Mouse (Mus musculus): Measurements from ENCODE around the gene Pfn1.

Pfn1 gene

DNA sequence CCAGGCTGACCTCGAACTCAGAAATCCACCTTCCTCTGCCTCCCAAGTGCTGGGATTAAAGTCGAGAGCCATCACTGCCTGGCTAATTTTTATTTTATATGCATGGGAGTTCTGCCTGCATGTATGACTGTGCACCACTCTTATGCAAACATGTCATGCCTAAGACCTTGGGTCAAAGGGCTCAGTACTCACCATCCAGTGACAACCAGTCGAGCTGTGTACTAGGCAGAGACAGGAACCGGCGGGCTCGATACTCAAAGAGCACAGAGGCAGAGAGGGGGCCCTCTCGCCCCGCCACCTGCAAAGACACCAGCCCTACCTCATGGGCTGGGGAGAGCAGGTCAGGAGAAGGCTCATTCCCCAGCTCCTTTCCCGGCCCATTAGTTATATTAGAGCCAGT, 23.6 kb upstream of the Pfn1 start:
- in situ Hi-C loops (cut with MboI, MseI): no loop called here

- in situ Hi-C loops (cut with MboI, MseI): loop anchor here in 1 of 2 experiments (25.0 kb wide), 1 partner anchor 1587 kb away; the partner anchor contains the start of genes Per1 and Vamp2
Observed at GRCm38 (mm10) chr11:70674501-70674900, 20.1 kb upstream of the Pfn1 start.

- in situ Hi-C loops (cut with MboI, MseI): loop anchor here in 1 of 2 experiments (25.0 kb wide), 1 partner anchor 1587 kb away; the partner anchor contains the start of genes Per1 and Vamp2
Observed at GRCm38 (mm10) chr11:70674014-70674413, 19.6 kb upstream of the Pfn1 start.

DNA sequence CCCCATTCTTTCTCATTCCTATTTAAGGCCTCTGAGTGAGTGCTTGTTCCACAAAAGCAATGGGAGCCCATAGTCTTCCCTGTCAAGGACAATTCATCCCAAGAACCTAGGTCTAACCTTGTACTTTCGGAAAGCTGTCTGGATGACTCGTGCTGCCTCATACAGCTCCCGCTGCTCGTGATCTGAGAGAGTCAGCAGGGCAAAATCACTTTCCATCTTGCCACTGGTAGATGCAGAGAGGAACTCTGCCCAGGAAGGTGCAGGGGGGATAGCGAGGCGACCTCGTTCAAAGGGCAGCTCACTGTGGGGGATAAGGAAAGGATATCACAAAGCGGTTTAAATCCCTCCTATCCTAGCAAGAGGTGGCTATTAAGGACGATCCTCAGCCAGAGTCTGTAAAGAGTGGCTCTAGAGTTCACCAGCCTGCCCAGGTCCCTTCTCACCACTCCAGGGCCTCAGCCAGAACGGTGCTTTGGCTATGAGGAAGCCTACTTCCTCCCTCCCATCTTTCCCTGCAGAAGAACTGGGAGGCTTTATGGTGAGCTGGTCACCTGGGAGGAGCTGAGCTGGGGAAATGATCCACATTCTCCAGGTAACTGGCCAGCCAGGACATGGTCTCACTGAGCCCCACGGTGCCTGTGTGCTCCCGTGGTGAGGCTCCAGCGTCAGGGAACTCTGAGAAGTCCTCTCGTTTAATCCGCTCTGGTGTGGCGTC, 17.0 kb upstream of the Pfn1 start:
- in situ Hi-C loops (cut with MboI, MseI): loop anchor here in 1 of 2 experiments (25.0 kb wide), 1 partner anchor 1584 kb away; the partner anchor contains the start of genes Per1 and Vamp2

DNA sequence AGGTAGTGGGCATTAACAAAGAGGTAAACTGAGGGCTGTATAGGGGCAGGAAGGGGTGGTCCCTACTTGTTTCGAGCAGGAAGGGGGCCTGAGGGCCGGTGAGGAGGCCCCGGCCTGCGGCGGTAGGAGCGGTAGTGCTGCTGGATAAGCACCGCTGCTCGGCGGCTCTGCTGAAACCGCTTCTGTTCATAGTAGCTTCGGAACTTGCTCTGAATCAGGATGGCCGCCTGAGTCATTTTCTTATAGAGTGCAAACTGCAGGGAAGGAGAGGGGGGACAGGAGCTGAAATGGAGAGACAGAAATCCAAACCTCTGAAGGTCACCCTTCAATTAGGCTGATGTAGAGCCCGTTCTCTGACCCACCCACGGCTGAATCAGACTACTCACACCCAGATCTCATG, 16.0 kb upstream of the Pfn1 start:
- in situ Hi-C loops (cut with MboI, MseI): loop anchor here in 1 of 2 experiments (25.0 kb wide), 1 partner anchor 1583 kb away; the partner anchor contains the start of genes Per1 and Vamp2

DNA sequence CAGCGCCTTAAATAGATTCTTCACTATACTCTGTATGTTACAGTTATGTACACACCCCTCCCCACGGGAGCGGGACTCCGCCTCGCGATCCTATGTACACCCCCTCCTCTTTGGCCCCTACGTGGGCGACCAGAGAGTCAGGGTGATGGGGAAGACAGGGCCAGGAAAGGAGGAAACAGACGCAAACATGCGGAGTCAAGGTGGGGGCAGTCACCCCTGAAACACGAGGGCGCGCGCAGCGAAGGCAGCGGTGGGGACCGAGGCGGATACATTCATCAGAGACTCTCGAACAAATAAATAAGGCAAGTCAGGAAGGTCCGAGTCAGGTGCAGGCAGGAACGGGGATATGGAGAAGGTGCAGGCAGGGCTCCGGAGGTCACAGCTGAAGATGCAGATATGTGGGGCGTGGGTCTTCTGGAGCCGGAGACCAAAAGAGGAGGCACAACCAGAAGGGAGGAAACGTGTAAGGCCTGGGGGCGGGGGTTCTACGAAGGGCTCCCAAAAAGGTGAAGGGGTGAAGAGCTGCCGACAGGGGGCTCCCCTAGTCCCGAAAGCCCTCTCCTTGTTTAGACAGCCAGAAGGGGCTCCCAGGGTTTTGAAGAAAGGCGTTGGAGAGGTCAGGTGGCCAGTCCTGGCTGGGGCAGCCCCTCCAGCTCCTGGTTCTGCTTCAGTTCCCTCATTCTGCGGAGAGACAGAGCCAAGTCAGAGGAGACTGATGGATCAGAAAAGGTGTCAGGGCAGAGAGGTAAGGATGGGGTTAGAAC, 15.3 kb upstream of the Pfn1 start:
- in situ Hi-C loops (cut with MboI, MseI): loop anchor here (10.0 to 25.0 kb wide), 3 partner anchors 755 to 1582 kb away; partner anchors contain the start of genes Gps2 (in 1 of the 2), Per1 (in 1 of the 2) and Vamp2 (in 1 of the 2)

DNA sequence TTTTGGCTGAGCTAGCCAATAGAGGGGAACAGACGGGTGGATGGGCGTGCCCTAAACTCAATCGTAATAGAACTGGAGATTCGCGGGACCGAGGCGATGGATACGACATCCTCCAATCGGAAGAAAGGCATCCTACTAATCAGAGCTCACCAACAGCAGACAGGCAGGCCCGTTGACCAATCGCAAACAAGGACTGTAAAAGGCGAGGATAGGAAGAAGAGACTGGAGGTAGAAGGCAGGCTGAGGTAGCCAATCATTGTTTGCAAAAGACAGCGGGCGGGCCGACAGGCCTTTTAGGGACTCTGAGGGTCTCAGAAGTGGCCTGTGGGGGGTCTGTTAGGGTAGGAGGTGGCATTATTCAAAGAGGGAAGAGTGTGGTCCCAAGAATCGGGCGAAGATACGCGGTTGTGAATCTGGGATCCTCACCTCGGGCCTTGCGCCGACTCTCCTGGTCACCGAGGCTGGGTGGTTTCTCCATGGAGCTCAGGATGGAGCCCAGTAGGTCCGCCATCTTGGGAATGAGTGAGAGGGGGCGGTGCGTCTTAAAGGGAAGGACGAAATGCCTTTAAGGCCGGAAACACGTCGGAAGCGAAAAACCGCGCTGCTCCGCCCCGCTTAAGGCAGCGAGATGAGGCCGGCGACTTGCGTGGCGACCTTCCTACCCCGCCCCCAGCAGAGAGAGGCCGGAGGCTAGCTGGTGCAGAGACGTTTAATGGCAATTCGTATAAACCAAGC, 14.5 kb upstream of the Pfn1 start, which contains the start of gene Spag7:
Gene Spag7, minus strand, starts transcription at position 646 of the 735 bp plus-strand sequence.
- in situ Hi-C loops (cut with MboI, MseI): loop anchor here (10.0 to 25.0 kb wide), 3 partner anchors 754 to 1582 kb away; partner anchors contain the start of genes Gps2 (in 1 of the 2), Per1 (in 1 of the 2) and Vamp2 (in 1 of the 2)

DNA sequence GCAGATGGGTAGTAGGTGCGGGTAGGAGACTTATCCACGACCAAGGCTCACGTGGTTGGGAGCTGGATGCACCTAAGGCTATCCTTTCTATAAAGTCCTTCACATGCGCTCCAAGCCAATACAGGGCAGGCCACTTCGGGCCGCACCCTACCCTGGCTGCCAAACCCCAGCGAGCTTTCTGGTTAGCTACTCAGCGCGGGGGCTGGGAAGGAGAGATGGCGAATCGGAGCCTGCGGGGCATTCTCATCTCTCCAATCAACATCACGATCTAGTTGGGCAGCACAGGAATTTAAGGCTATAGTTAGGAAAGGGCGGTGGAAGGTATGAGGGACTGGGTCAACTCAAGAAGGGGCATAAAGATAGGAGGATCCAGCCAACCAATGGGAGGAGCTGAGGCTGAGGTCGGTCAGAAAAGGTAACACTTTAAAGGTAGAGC, 13.9 kb upstream of the Pfn1 start:
- in situ Hi-C loops (cut with MboI, MseI): loop anchor here (10.0 to 25.0 kb wide), 3 partner anchors 754 to 1581 kb away; partner anchors contain the start of genes Gps2 (in 1 of the 2), Per1 (in 1 of the 2) and Vamp2 (in 1 of the 2)

DNA sequence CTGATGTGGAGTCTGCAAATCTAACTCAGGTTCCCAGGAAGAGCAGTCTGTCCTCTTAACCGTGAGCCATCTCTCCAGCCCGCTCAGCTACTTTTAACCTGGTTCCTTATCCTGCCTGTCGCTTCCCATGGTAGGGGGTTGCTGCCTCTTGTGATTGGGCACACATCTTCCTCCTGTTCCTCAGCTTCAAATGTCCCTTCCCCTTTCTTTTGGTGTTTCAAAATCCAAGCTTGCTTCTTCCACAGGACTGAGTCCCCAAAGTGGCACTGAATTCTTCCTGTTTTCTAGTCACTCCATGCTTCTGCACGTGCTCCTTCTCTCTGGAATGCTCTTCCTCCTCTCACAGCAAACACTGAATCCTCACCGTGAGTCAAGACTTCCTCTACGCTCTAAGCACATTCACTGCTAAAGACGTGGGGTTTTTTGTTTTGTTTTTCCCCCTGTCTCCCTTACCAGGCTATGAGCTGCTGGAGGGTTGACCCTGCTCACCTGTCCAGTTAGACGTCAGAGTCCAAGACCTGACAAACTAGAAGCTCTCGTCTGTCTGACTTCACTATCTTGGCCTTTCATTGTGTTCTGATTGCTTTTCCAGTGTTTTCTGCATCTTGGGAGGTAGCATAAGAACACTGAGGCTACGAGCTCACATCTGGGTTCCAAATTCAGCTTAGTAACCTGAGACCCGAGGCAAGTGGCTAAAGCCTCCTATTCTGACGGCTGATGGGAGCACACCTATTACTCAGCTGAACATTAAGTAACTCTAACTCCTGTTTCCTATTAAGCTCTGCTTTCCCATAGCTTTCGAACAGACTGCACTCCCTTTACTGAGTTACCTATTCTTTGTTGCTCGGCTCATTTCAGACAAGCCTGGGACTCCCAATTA, 13.1 kb upstream of the Pfn1 start:
- in situ Hi-C loops (cut with MboI, MseI): loop anchor here (10.0 to 25.0 kb wide), 3 partner anchors 753 to 1580 kb away; partner anchors contain the start of genes Gps2 (in 1 of the 2), Per1 (in 1 of the 2) and Vamp2 (in 1 of the 2)

DNA sequence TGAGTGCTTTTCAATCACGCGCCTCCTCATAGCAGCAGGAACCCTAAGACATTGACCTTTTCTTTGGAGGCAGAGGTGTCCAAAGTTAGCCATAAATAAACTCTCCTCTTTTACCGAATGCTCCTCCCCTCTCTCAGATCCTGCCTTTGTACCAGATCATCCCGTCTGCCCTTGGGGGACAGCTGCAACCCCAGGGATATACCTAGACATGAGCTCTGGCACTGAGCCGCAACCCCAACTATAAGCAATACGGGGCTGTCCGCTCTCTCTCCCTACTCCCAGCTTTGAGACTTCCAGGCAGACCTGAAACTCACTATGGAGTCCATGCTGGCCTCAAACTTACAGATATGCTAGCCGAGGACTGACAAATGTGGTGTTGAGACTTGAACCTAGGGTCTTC, 12.2 kb upstream of the Pfn1 start:
- in situ Hi-C loops (cut with MboI, MseI): loop anchor here (10.0 to 25.0 kb wide), 3 partner anchors 752 to 1579 kb away; partner anchors contain the start of genes Gps2 (in 1 of the 2), Per1 (in 1 of the 2) and Vamp2 (in 1 of the 2)

- in situ Hi-C loops (cut with MboI, MseI): loop anchor here (10.0 to 25.0 kb wide), 3 partner anchors 750 to 1577 kb away; partner anchors contain the start of genes Gps2 (in 1 of the 2), Per1 (in 1 of the 2) and Vamp2 (in 1 of the 2)
Observed at GRCm38 (mm10) chr11:70664741-70665140, 10.3 kb upstream of the Pfn1 start.

DNA sequence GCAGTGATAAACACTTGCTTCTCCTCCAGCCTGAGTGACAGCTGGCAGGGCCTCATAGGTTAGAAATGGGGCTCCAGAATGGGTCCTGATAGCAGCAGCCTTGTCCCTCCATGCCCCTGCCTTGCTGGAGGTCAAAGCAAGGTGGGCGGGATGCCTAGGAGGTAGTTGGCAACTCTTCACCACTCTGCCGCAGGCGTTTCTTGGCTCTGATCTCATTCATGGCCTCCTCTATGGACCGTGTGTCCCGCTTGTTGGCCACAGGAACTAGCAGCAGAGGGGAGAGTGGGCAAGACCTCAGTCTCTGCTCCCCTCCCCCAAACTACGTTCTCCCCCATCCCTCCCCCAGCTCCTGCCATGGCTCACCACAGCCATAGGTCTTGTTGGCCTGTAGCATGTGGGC, 9.5 kb upstream of the Pfn1 start:
- in situ Hi-C loops (cut with MboI, MseI): loop anchor here (10.0 to 25.0 kb wide), 3 partner anchors 749 to 1577 kb away; partner anchors contain the start of genes Gps2 (in 1 of the 2), Per1 (in 1 of the 2) and Vamp2 (in 1 of the 2)

DNA sequence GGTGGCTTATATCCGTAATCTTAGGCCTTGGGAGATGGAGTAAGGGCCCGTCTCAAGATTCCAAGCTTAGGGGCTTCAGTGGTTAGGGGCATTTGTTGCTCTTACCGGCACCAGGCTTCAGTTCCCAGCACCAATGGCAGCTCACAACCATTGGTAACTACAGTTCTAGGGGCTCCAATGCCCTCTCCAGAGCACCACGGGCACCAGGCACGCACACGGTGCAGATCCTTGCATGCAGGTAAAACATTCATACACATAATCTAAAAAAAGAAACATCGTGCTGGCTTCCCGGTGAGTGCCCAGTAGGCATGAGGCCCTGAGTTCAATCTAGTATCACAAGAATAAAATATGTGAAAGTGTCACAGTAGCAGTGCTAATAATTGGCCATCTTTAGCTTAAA, 8.7 kb upstream of the Pfn1 start:
- in situ Hi-C loops (cut with MboI, MseI): loop anchor here (10.0 to 25.0 kb wide), 3 partner anchors 748 to 1576 kb away; partner anchors contain the start of genes Gps2 (in 1 of the 2), Per1 (in 1 of the 2) and Vamp2 (in 1 of the 2)

DNA sequence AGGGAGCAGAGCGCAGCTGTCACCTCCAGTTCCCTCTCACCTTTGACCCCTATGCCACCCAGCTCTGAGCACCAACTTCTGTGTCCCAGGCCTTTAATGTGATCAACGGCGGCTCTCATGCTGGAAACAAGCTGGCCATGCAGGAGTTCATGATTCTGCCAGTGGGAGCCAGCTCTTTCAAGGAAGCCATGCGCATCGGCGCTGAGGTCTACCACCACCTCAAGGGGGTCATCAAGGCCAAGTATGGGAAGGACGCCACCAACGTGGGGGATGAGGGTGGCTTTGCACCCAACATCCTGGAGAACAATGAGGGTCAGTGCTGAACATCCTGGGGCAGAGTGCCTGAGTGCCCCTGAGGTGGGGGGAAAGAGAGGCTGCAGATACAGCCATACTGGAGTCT, 6.1 kb upstream of the Pfn1 start:
- in situ Hi-C loops (cut with MboI, MseI): loop anchor here (10.0 to 25.0 kb wide), 3 partner anchors 746 to 1573 kb away; partner anchors contain the start of genes Gps2 (in 1 of the 2), Per1 (in 1 of the 2) and Vamp2 (in 1 of the 2)

DNA sequence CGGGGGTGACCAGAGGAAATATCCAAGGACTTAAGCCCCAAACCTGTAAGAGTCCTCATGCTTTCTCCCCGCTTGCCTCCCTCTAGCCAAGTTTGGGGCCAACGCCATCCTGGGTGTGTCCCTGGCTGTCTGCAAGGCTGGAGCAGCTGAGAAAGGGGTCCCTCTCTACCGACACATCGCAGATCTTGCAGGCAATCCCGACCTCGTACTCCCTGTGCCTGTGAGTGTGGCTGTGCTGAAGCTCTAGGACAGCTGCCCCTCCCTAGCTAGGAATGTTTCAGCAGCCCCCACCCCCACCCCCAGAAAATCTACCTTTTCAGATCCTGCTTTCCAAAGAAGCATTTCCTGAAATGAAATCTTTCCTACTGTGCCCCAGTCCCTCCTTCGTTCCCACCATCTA, 4.5 kb upstream of the Pfn1 start:
- in situ Hi-C loops (cut with MboI, MseI): loop anchor here in 1 of 2 experiments (10.0 to 25.0 kb wide), 2 partner anchors 664 to 1572 kb away; partner anchors contain the start of genes Gabarap, Per1, Phf23 and Vamp2

GRCm38 (mm10) chr11:70658521-70658920, 4.1 kb upstream of the Pfn1 start:
- in situ Hi-C loops (cut with MboI, MseI): loop anchor here in 1 of 2 experiments (10.0 to 25.0 kb wide), 2 partner anchors 664 to 1571 kb away; partner anchors contain the start of genes Gabarap, Per1, Phf23 and Vamp2

GRCm38 (mm10) chr11:70657991-70658390, 3.5 kb upstream of the Pfn1 start:
- in situ Hi-C loops (cut with MboI, MseI): loop anchor here in 1 of 2 experiments (10.0 to 25.0 kb wide), 2 partner anchors 663 to 1571 kb away; partner anchors contain the start of genes Gabarap, Per1, Phf23 and Vamp2

- in situ Hi-C loops (cut with MboI, MseI): loop anchor here in 1 of 2 experiments (10.0 to 25.0 kb wide), 2 partner anchors 663 to 1570 kb away; partner anchors contain the start of genes Gabarap, Per1, Phf23 and Vamp2
Observed at GRCm38 (mm10) chr11:70657573-70657972, 3.1 kb upstream of the Pfn1 start.

Data from T-helper 17 cell (primary cell).